Mouse (Mus musculus): Measurements from ENCODE around the gene Map2k5.

Map2k5 gene

GRCm38 (mm10) chr9:63263188-63263587, 114.5 kb downstream of the Map2k5 start:
- DNase-seq (ENCODE audit: low read depth, low spot score): no peak

GRCm38 (mm10) chr9:63258768-63259167, 118.9 kb downstream of the Map2k5 start:
- DNase-seq (ENCODE audit: low read depth, low spot score): no peak

GRCm38 (mm10) chr9:63257739-63258138, 120.0 kb downstream of the Map2k5 start:
- no peak for DNase-seq (ENCODE audit: low read depth, low spot score)

- DNase-seq (ENCODE audit: low read depth, low spot score): no peak
Measured at GRCm38 (mm10) chr9:63250841-63251626, 126.7 kb downstream of the Map2k5 start.

GRCm38 (mm10) chr9:63248095-63248787, 129.5 kb downstream of the Map2k5 start:
- no peak for DNase-seq (ENCODE audit: low read depth, low spot score)

- no peak for DNase-seq (ENCODE audit: low read depth, low spot score)
Measured at GRCm38 (mm10) chr9:63246568-63247169, 131.0 kb downstream of the Map2k5 start.

- no peak for DNase-seq (ENCODE audit: low read depth, low spot score)
Measured at GRCm38 (mm10) chr9:63241961-63242360, 135.7 kb downstream of the Map2k5 start.

GRCm38 (mm10) chr9:63241241-63241640, 136.5 kb downstream of the Map2k5 start:
- DNase-seq (ENCODE audit: low read depth, low spot score): no peak

GRCm38 (mm10) chr9:63234356-63234755, 143.3 kb downstream of the Map2k5 start:
- DNase-seq (ENCODE audit: low read depth, low spot score): no peak

- no peak for DNase-seq (ENCODE audit: low read depth, low spot score)
Measured at GRCm38 (mm10) chr9:63230289-63230688, 147.4 kb downstream of the Map2k5 start.

GRCm38 (mm10) chr9:63229124-63229523, 148.6 kb downstream of the Map2k5 start:
- DNase-seq (ENCODE audit: low read depth, low spot score): no peak

- no peak for DNase-seq (ENCODE audit: low read depth, low spot score)
Measured at GRCm38 (mm10) chr9:63222161-63222560, 155.5 kb downstream of the Map2k5 start.

- no peak for DNase-seq (ENCODE audit: low read depth, low spot score)
Measured at GRCm38 (mm10) chr9:63219851-63220250, 157.9 kb downstream of the Map2k5 start.

- DNase-seq (ENCODE audit: low read depth, low spot score): no peak
Measured at GRCm38 (mm10) chr9:63215031-63215430, 162.7 kb downstream of the Map2k5 start.

- DNase-seq (ENCODE audit: low read depth, low spot score): no peak
Measured at GRCm38 (mm10) chr9:63206769-63207276, 170.9 kb downstream of the Map2k5 start.

- no peak for DNase-seq (ENCODE audit: low read depth, low spot score)
Measured at GRCm38 (mm10) chr9:63203461-63203860, 174.2 kb downstream of the Map2k5 start.

GRCm38 (mm10) chr9:63201376-63202323, 176.1 kb downstream of the Map2k5 start:
- peak; percentile 24 for DNase-seq (ENCODE audit: low read depth, low spot score)

- DNase-seq (ENCODE audit: low read depth, low spot score): no peak
Measured at GRCm38 (mm10) chr9:63197252-63197651, 180.4 kb downstream of the Map2k5 start.

GRCm38 (mm10) chr9:63196114-63196682, 181.5 kb downstream of the Map2k5 start:
- DNase-seq (ENCODE audit: low read depth, low spot score): no peak

GRCm38 (mm10) chr9:63195523-63195922, 182.2 kb downstream of the Map2k5 start:
- no peak for DNase-seq (ENCODE audit: low read depth, low spot score)

GRCm38 (mm10) chr9:63194791-63195190, 182.9 kb downstream of the Map2k5 start:
- DNase-seq (ENCODE audit: low read depth, low spot score): no peak

Data from ZHBTc4 (cell line).